Mouse (Mus musculus) CH12.LX (cell line): Measurements from ENCODE around the gene Nelfb.

Experiments
- CTCF ChIP-seq, 2 experiments: IDR thresholded peaks in 1 of 2; conservative IDR thresholded peaks in 1 of 2; 2 replicates each; pipeline ENCODE4 v1.5.1; 2011 to 2012; ENCODE audit warnings: low read depth in 2 of 2, low read length in 2 of 2, improper control_type of control experiment in 1 of 2, inconsistent platforms in 1 of 2, mild to moderate bottlenecking in 1 of 2, moderate library complexity in 1 of 2
- MEF2A ChIP-seq: IDR thresholded peaks from 2 replicates; pipeline ENCODE4 v1.6.1; 2014; ENCODE audit warnings: low read depth, mild to moderate bottlenecking, inconsistent platforms, low read length, improper control_type of control experiment, borderline replicate concordance
- POLR2A ChIP-seq: IDR thresholded peaks from 2 replicates; pipeline ENCODE4 v1.6.1; 2011; ENCODE audit warnings: low read depth, mild to moderate bottlenecking, improper control_type of control experiment, low read length
- SMC3 ChIP-seq: IDR thresholded peaks from 2 replicates; pipeline ENCODE4 v1.6.1; 2011; ENCODE audit warnings: low read depth, low read length, improper control_type of control experiment
- UBTF ChIP-seq: IDR thresholded peaks from 2 replicates; pipeline ENCODE4 v1.6.1; 2012; ENCODE audit warnings: low read depth, mild to moderate bottlenecking, inconsistent platforms, low read length, improper control_type of control experiment, moderate library complexity
- ZMIZ1 ChIP-seq: IDR thresholded peaks from 2 replicates; pipeline ENCODE4 v1.6.1; 2012; ENCODE audit warnings: low read depth, mild to moderate bottlenecking, inconsistent platforms, low read length, improper control_type of control experiment

- TF ChIP-seq CTCF (conservative IDR thresholded peaks at IDR 0.05 in 1 of 2, IDR thresholded peaks at IDR 0.05 in 1 of 2; ENCODE audit: low read depth in 2 of 2, low read length in 2 of 2) (no peak), POLR2A (no peak), UBTF (no peak), SMC3 (no peak), ZMIZ1 (no peak), MEF2A (no peak)
Observed at GRCm38 (mm10) chr2:25228995-25229530, 17.8 kb upstream of the Nelfb start.
